Mouse (Mus musculus) cerebellum, postnatal 10 days (tissue): ENCODE measurements at regions not wholly inside any gene's neighbourhood (a gene's known extent, or its start where the extent isn't known, plus 50 kb on each side); places are given as distances from the start of the nearest gene placed in this dataset.

Source experiments
- DNase-seq, 2 experiments: peaks; one replicate each; pipeline ENCODE4 v3.0.0; 2021; ENCODE audit warnings: mixed read lengths in 2 of 2

GRCm38 (mm10) chr13:71235338-71235737 lies 393.7 kb upstream of the Adamts16 start:
- no peak for DNase-seq

GRCm38 (mm10) chr13:71231182-71231581 lies 389.6 kb upstream of the Adamts16 start:
- no peak for DNase-seq

GRCm38 (mm10) chr13:71214776-71215175 lies 373.2 kb upstream of the Adamts16 start:
- no peak for DNase-seq

- DNase-seq = no peak
These were observed 369.8 kb upstream of the Adamts16 start for GRCm38 (mm10) chr13:71211363-71211762.

GRCm38 (mm10) chr13:71210658-71211251 lies 369.1 kb upstream of the Adamts16 start:
- no peak for DNase-seq

GRCm38 (mm10) chr13:71205708-71206107 lies 364.1 kb upstream of the Adamts16 start:
- no peak for DNase-seq

GRCm38 (mm10) chr13:71200656-71201055 lies 359.0 kb upstream of the Adamts16 start:
- DNase-seq = peak; percentile 11 to 29

- DNase-seq = no peak
These were observed 354.1 kb upstream of the Adamts16 start for GRCm38 (mm10) chr13:71195675-71196074.

- DNase-seq = no peak
These were observed 342.9 kb upstream of the Adamts16 start for GRCm38 (mm10) chr13:71184500-71184899.

GRCm38 (mm10) chr13:71179083-71179482 lies 337.5 kb upstream of the Adamts16 start:
- no peak for DNase-seq

GRCm38 (mm10) chr13:71174335-71174734 lies 332.7 kb upstream of the Adamts16 start:
- DNase-seq = no peak

- no peak for DNase-seq
These were observed 324.6 kb upstream of the Adamts16 start for GRCm38 (mm10) chr13:71166226-71166625.

- no peak for DNase-seq
These were observed 323.7 kb upstream of the Adamts16 start for GRCm38 (mm10) chr13:71165096-71165920.

- no peak for DNase-seq
These were observed 322.4 kb upstream of the Adamts16 start for GRCm38 (mm10) chr13:71164012-71164411.

- DNase-seq = no peak
These were observed 321.3 kb upstream of the Adamts16 start for GRCm38 (mm10) chr13:71162952-71163351.

- DNase-seq = peak; percentile 37 to 49
These were observed 316.8 kb upstream of the Adamts16 start for GRCm38 (mm10) chr13:71158300-71158860.

- peak; percentile 57 to 70 for DNase-seq
These were observed 316.2 kb upstream of the Adamts16 start for GRCm38 (mm10) chr13:71157656-71158299.

GRCm38 (mm10) chr13:71150092-71150491 lies 308.5 kb upstream of the Adamts16 start:
- DNase-seq = no peak

- no peak for DNase-seq
These were observed 307.7 kb upstream of the Adamts16 start for GRCm38 (mm10) chr13:71149303-71149696.

- DNase-seq = no peak
These were observed 307.1 kb upstream of the Adamts16 start for GRCm38 (mm10) chr13:71148491-71149302.

- DNase-seq = no peak
These were observed 305.3 kb upstream of the Adamts16 start for GRCm38 (mm10) chr13:71146859-71147443.

GRCm38 (mm10) chr13:71138745-71139312 lies 297.2 kb upstream of the Adamts16 start:
- DNase-seq = peak in 1 of 2 experiments; percentile 12
